8 mouse cellular contexts compared by ENCODE assay signal in the genomic region with DNA sequence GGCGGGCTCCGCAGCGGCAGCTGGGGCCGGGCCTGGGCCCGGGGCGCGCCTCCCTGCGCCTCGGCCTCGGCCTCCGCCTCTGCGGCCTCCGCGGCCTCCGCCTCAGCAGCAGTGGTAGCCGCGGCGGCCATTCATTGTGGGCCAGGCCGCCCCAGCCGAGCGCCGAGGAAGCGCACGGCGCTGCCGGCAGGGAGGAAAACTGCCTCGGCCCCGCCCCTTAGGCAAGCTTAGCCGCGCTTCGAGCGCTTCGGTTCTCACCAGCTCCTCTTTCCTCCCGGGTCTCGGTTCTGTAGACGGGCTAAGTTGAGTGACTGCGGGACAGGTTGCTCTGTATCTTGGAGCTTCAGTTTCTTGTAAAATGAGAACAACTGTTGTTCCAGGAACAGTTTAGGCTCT. TPM values are rescaled to one million over a fixed set of nuclear protein-coding genes. Genes with fewer than 3 reads are reported as not detected.
DNase-seq lines count a peak whose midpoint lies in the region; ATAC-seq lines count a peak whose summit lies in the region.

A gene (minus strand): TSS at position 158 of the 396 bp plus-strand sequence.

- WGBS in hindbrain, embryonic 13.5 days, result 0% methylated on average over 37 of the region's 37 CpGs

- H3K27ac ChIP-seq in hindbrain, embryonic 13.5 days, result peak within 1 kb of the TSS; percentile 89

- H3K9ac ChIP-seq in hindbrain, embryonic 13.5 days, result peak within 1 kb of the TSS; percentile 99

- peaks cover 17% of the 10 kb centered on the region for H3K36me3 ChIP-seq in hindbrain, embryonic 13.5 days

- ATAC-seq in hindbrain, embryonic 13.5 days (ENCODE audit: low FRiP score), result peak; percentile 78

- H3K4me1 ChIP-seq in hindbrain, embryonic 13.5 days (replicated peaks), result peaks cover 56% of the 10 kb centered on the region

- H3K27me3 ChIP-seq in hindbrain, embryonic 13.5 days, result no peaks in the 10 kb centered on the region

- DNase-seq in NIH3T3 (ENCODE audit: low read depth), result peak; percentile 95
- DNase-seq in cerebellum, postnatal 10 days, result peak; percentile 94 to 95
- DNase-seq in frontal cortex, postnatal 25 days (ENCODE audit: low spot score in 2 of 2), result peak; percentile 71 to 77
- DNase-seq in left cerebral cortex, adult 11 months (ENCODE audit: low spot score), result peak; percentile 68
- DNase-seq in lung, postnatal 36 days, result peak; percentile 91
- DNase-seq in retina, postnatal 7 days (ENCODE audit: low read depth, low spot score), result peak; percentile 66
- peak; percentile 90 for DNase-seq in urinary bladder, postnatal 14 days (ENCODE audit: low spot score)

- H3K4me2 ChIP-seq in hindbrain, embryonic 13.5 days, result peak within 1 kb of the TSS; percentile 95

- H3K4me3 ChIP-seq in hindbrain, embryonic 13.5 days, result peak within 1 kb of the TSS; percentile 100

- H3K9me3 ChIP-seq in hindbrain, embryonic 13.5 days, result no peaks in the 10 kb centered on the region

RNA-seq across cellular contexts. Expression of the gene that starts here (rescaled TPM):
- polyA plus RNA-seq in hindbrain, embryonic 13.5 days (2015; fragmentation: Nextera tagmentation; extraction: Ambion mirVana), result 13.7 and 14.4 TPM in 2 replicates

Comparison
In these comparisons a context has a peak if more than half of its experiments do, and no peak if none do; other contexts are left out.
1. Peak in every context shown above with its lines: DNase-seq, ATAC-seq, H3K4me3 ChIP-seq and H3K27ac ChIP-seq.